Mouse (Mus musculus): ENCODE measurements around the gene Ncapd2.

The Ncapd2 gene

GRCm38 (mm10) chr6:125191332-125192015 lies at the start of gene Ncapd2, which contains the start of gene Mrpl51:
TSS of gene Ncapd2 (minus strand) at chr6:125191701.
TSS of gene Mrpl51 (plus strand) at chr6:125191801.
- peak; percentile 99 for DNase-seq

- no peak for DNase-seq
Measured at GRCm38 (mm10) chr6:125240617-125241016, 49.1 kb upstream of the Ncapd2 start.

- no peak for DNase-seq
Measured at GRCm38 (mm10) chr6:125239547-125239946, 48.0 kb upstream of the Ncapd2 start.

GRCm38 (mm10) chr6:125238396-125238795 lies 46.9 kb upstream of the Ncapd2 start:
- no peak for DNase-seq

- no peak for DNase-seq
Measured at GRCm38 (mm10) chr6:125237421-125237820, 45.9 kb upstream of the Ncapd2 start.

GRCm38 (mm10) chr6:125236782-125237181 lies 45.3 kb upstream of the Ncapd2 start, which contains the start of gene Cd27:
TSS of gene Cd27 (minus strand) at chr6:125237010.
- DNase-seq, result no peak

- peak; percentile 22 for DNase-seq
Measured at GRCm38 (mm10) chr6:125236341-125236740, 44.8 kb upstream of the Ncapd2 start.

GRCm38 (mm10) chr6:125234520-125234828 lies 43.0 kb upstream of the Ncapd2 start:
- DNase-seq, result no peak

GRCm38 (mm10) chr6:125233816-125234519 lies 42.5 kb upstream of the Ncapd2 start:
- DNase-seq, result no peak

- no peak for DNase-seq
Measured at GRCm38 (mm10) chr6:125232516-125232915, 41.0 kb upstream of the Ncapd2 start.

- DNase-seq, result no peak
Measured at GRCm38 (mm10) chr6:125232045-125232437, 40.5 kb upstream of the Ncapd2 start.

- peak; percentile 74 for DNase-seq
Measured at GRCm38 (mm10) chr6:125231117-125232044, 39.9 kb upstream of the Ncapd2 start, which contains the start of gene Tapbpl. TSS of gene Tapbpl (minus strand) at chr6:125231860.

- DNase-seq, result no peak
Measured at GRCm38 (mm10) chr6:125230571-125230970, 39.1 kb upstream of the Ncapd2 start.

- no peak for DNase-seq
Measured at GRCm38 (mm10) chr6:125225518-125226115, 34.1 kb upstream of the Ncapd2 start.

GRCm38 (mm10) chr6:125222577-125222976 lies 31.1 kb upstream of the Ncapd2 start:
- no peak for DNase-seq

- DNase-seq, result no peak
Measured at GRCm38 (mm10) chr6:125222146-125222545, 30.6 kb upstream of the Ncapd2 start.

GRCm38 (mm10) chr6:125221115-125221745 lies 29.7 kb upstream of the Ncapd2 start:
- DNase-seq, result no peak

GRCm38 (mm10) chr6:125218963-125219362 lies 27.5 kb upstream of the Ncapd2 start:
- peak; percentile 76 for DNase-seq

GRCm38 (mm10) chr6:125217899-125218298 lies 26.4 kb upstream of the Ncapd2 start:
- DNase-seq, result no peak

GRCm38 (mm10) chr6:125216898-125217297 lies 25.4 kb upstream of the Ncapd2 start:
- no peak for DNase-seq

- DNase-seq, result peak; percentile 98
Measured at GRCm38 (mm10) chr6:125215148-125215954, 23.9 kb upstream of the Ncapd2 start, which contains the start of gene Vamp1. TSS of gene Vamp1 (plus strand) at chr6:125215551.
